In the genomic region with DNA sequence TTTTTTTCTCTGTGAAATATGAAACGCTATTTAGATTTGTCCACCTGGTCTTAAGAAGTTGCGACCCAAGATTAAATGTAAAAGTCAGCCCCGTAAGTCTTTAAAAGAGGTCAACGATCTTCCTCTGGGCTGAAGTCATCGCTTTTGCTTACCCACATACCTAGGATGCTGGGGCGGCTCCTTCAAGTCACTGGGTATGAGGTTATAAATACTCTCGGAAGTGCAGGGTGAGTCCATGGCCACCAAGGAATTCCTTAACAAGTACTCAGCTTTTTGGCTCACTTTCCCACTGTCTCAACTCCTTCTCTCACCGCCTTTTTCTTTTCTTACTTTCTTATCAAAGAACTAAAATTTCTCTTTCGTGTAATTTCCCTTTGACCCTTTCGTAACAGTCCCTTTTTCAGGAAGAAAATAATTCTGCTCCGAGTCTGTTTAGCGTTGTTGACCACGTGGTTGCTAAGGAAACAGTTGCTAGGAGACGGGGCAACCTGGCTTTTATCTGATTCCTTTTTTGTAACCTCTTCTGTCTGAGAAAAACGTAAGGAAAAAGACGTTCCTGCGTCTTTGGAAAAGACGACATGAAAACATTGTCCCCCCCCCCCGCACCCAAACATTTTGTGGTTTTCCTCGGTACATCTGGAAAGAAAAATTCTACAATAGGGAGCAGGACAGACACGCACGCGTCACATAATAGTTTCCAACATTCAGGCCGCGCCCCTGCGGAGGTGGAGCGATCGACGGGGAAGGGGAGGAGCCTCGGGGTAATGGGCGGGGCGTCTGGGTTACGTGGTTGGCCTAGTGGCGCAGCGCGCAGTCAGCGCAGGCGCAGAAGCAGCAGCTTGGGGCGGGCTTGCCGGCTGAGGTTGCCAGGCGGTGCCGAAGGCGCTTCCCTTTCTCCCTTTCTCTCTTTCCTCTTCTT, we compare ENCODE assay signal across 8 mouse cellular contexts. TPM values are rescaled to one million over a fixed set of nuclear protein-coding genes. Genes with fewer than 3 reads are reported as not detected.
A peak's percentile ranks its signal among the peaks of the same experiment; 100 is the strongest.
DNase-seq lines count a peak whose midpoint lies in the region; ATAC-seq and TF ChIP-seq lines count a peak whose summit lies in the region.

A gene (minus strand): TSS at position 454 of the 919 bp plus-strand sequence.
A gene (plus strand): TSS at position 813 of the 919 bp plus-strand sequence.

- no peaks in the 10 kb centered on the region for H3K27me3 ChIP-seq in G1E (ENCODE audit: insufficient read depth, low read length)
- no peaks in the 10 kb centered on the region for H3K27me3 ChIP-seq in forebrain, embryonic 16.5 days (replicated peaks; ENCODE audit: control insufficient read depth, insufficient read depth, low read length)
- no peaks in the 10 kb centered on the region for H3K27me3 ChIP-seq in lung, embryonic 14.5 days (ENCODE audit: insufficient read depth, low read length)
- H3K27me3 ChIP-seq in thymus, adult 2 months (ENCODE audit: control insufficient read depth, insufficient read depth, low read length): no peaks in the 10 kb centered on the region

- no peaks in the 10 kb centered on the region for H3K36me3 ChIP-seq in G1E (replicated peaks)
- no peaks in the 10 kb centered on the region for H3K36me3 ChIP-seq in forebrain, embryonic 16.5 days (ENCODE audit: control insufficient read depth, insufficient read depth)
- no peaks in the 10 kb centered on the region for H3K36me3 ChIP-seq in lung, embryonic 14.5 days (ENCODE audit: insufficient read depth)
- H3K36me3 ChIP-seq in thymus, adult 2 months (ENCODE audit: control insufficient read depth, insufficient read depth, low read length): no peaks in the 10 kb centered on the region

- peak; percentile 96 for TF ChIP-seq POLR2A in olfactory bulb, adult 2 months (IDR thresholded peaks at IDR 0.05; ENCODE audit: insufficient read depth, low read depth, low read length)
- TF ChIP-seq POLR2A in thymus, adult 2 months (IDR thresholded peaks at IDR 0.05; ENCODE audit: control insufficient read depth, extremely low read depth, insufficient read depth, low read length, poor library complexity): peak; percentile 76; the same call in 1 of the 2 replicates

- no peak for TF ChIP-seq CTCF in G1E (IDR thresholded peaks at IDR 0.05; ENCODE audit: low read depth, low read length)
- TF ChIP-seq CTCF in layer of hippocampus, adult 2 months (conservative IDR thresholded peaks at IDR 0.05): no peak; the same call in 1 of the 2 replicates
- peak; percentile 6; the same call in 1 of the 2 replicates for TF ChIP-seq CTCF in lung, embryonic 14.5 days (IDR thresholded peaks at IDR 0.05; ENCODE audit: low read depth)
- TF ChIP-seq CTCF in olfactory bulb, adult 2 months (IDR thresholded peaks at IDR 0.05; ENCODE audit: insufficient read depth, low read depth, low read length): no peak
- peak; percentile 48; the same call in 1 of the 2 replicates for TF ChIP-seq CTCF in thymus, adult 2 months (IDR thresholded peaks at IDR 0.05; ENCODE audit: borderline replicate concordance, control insufficient read depth, extremely low read depth, insufficient read depth, low read length, poor library complexity)

- intact Hi-C loops in heart, postnatal 36 days (cut with DNase I): loop anchor here (5.0 kb wide), 1 partner anchor 238 kb away; a partner anchor contains a TSS

- 4% methylated on average over 43 of the region's 43 CpGs for WGBS in forebrain, embryonic 16.5 days
- 3% methylated on average over 43 of the region's 43 CpGs for WGBS in lung, embryonic 14.5 days
- 2% methylated on average over 43 of the region's 43 CpGs for WGBS in olfactory bulb, adult 2 months
- WGBS in thymus, adult 2 months: 2% methylated on average over 43 of the region's 43 CpGs

- H3K4me1 ChIP-seq in G1E (ENCODE audit: insufficient read depth, low read depth, low read length): peaks cover 19% of the 10 kb centered on the region
- H3K4me1 ChIP-seq in forebrain, embryonic 16.5 days (replicated peaks; ENCODE audit: control insufficient read depth, insufficient read depth, low read length): peaks cover 10% of the 10 kb centered on the region
- H3K4me1 ChIP-seq in lung, embryonic 14.5 days (ENCODE audit: insufficient read depth): 0 out of 2 replicates have a peak, but pooled peaks cover 3% of the 10 kb centered on the region
- H3K4me1 ChIP-seq in olfactory bulb, adult 2 months (ENCODE audit: control insufficient read depth, insufficient read depth, low read length): peaks cover 3% of the 10 kb centered on the region; the same call in 1 of the 2 replicates
- H3K4me1 ChIP-seq in thymus, adult 2 months (replicated peaks; ENCODE audit: control insufficient read depth, insufficient read depth, low read length): peaks cover 5% of the 10 kb centered on the region

- DNase-seq in G1E (ENCODE audit: low spot score): peak; percentile 84
- peak; percentile 98 for DNase-seq in cerebellum, adult 18-20 months
- DNase-seq in heart, postnatal 36 days: peak; percentile 99
- peak; percentile 97 to 98 for DNase-seq in layer of hippocampus, adult 2 months (ENCODE audit: low spot score in 2 of 2)
- peak; percentile 98 for DNase-seq in lung, embryonic 14.5 days
- DNase-seq in thymus, adult 2 months: peak; percentile 99

- H3K27ac ChIP-seq in forebrain, embryonic 16.5 days (ENCODE audit: low read length): peak within 1 kb of the TSS; percentile 88
- peak within 1 kb of the TSS; percentile 94 for H3K27ac ChIP-seq in layer of hippocampus, adult 2 months
- H3K27ac ChIP-seq in lung, embryonic 14.5 days (ENCODE audit: low read depth): peak within 1 kb of the TSS; percentile 75; the same call in 1 of the 2 replicates
- H3K27ac ChIP-seq in olfactory bulb, adult 2 months (ENCODE audit: insufficient read depth, low read depth, low read length): peak within 1 kb of the TSS; percentile 73
- H3K27ac ChIP-seq in thymus, adult 2 months (ENCODE audit: control insufficient read depth, insufficient read depth, low read length): no peak within 1 kb of the TSS

- no peaks in the 10 kb centered on the region for H3K9me3 ChIP-seq in G1E (replicated peaks)
- no peaks in the 10 kb centered on the region for H3K9me3 ChIP-seq in forebrain, embryonic 16.5 days (ENCODE audit: control insufficient read depth, low read length)
- no peaks in the 10 kb centered on the region for H3K9me3 ChIP-seq in lung, embryonic 14.5 days (ENCODE audit: low read depth, low read length)

- peak; percentile 97 for ATAC-seq in G1E (ENCODE audit: extremely low read depth, insufficient number of reproducible peaks, low FRiP score, poor library complexity, severe bottlenecking)
- peak; percentile 98 for ATAC-seq in forebrain, embryonic 16.5 days
- peak; percentile 98 for ATAC-seq in lung, embryonic 14.5 days (ENCODE audit: insufficient read depth)

- peak within 1 kb of the TSS; percentile 70 for H3K4me2 ChIP-seq in forebrain, embryonic 16.5 days (ENCODE audit: low read length)
- H3K4me2 ChIP-seq in lung, embryonic 14.5 days: peak within 1 kb of the TSS; percentile 67

- peak within 1 kb of the TSS; percentile 77 for H3K4me3 ChIP-seq in G1E (ENCODE audit: low read depth, low read length)
- peak within 1 kb of the TSS; percentile 68 for H3K4me3 ChIP-seq in forebrain, embryonic 16.5 days (replicated peaks; ENCODE audit: low read length)
- peak within 1 kb of the TSS; percentile 59 for H3K4me3 ChIP-seq in layer of hippocampus, adult 2 months
- H3K4me3 ChIP-seq in lung, embryonic 14.5 days (ENCODE audit: low read depth, low read length): peak within 1 kb of the TSS; percentile 57
- peak within 1 kb of the TSS; percentile 86 for H3K4me3 ChIP-seq in olfactory bulb, adult 2 months (ENCODE audit: insufficient read depth, low read depth, low read length)
- H3K4me3 ChIP-seq in thymus, adult 2 months (ENCODE audit: control insufficient read depth, insufficient read depth, low read length): peak within 1 kb of the TSS; percentile 91

- H3K9ac ChIP-seq in forebrain, embryonic 16.5 days (replicated peaks; ENCODE audit: low read depth, low read length): peak within 1 kb of the TSS; percentile 68
- peak within 1 kb of the TSS; percentile 56 for H3K9ac ChIP-seq in lung, embryonic 14.5 days

RNA-seq across cellular contexts. Expression of the first gene that starts in this region (rescaled TPM):
- total RNA-seq in G1E (2014; fragmentation: Nextera tagmentation) (not detected in 2 replicates), G1E (2017) (0.22 and 0.52 TPM in 2 replicates)
- not detected in 2 replicates for polyA plus RNA-seq in G1E (2012)
- 2.7 and 3.4 TPM in 2 replicates for polyA plus RNA-seq in forebrain, embryonic 16.5 days (2015; fragmentation: Nextera tagmentation; extraction: Ambion mirVana)
- 1 to 10 TPM; 1.9 to 2.2 TPM for total RNA-seq in heart, postnatal 36 days (2021)
- total RNA-seq in layer of hippocampus, adult 2 months (2021): 1 to 10 TPM; 2.5 TPM
- polyA plus RNA-seq in lung, embryonic 14.5 days (2014; fragmentation: Nextera tagmentation; extraction: Ambion mirVana): 0.45 and 1.0 TPM in 2 replicates
- not detected in 2 replicates for polyA plus RNA-seq in olfactory bulb, adult 2 months (2012; ENCODE audit: insufficient read depth, insufficient read length, low replicate concordance, missing spikeins)
- polyA plus RNA-seq in thymus, adult 2 months (2012; rRNA removed): not detected in 2 replicates

RNA-seq across cellular contexts. Expression of the second gene that starts in this region (rescaled TPM):
- total RNA-seq in G1E (2014; fragmentation: Nextera tagmentation) (5.2 and 9.9 TPM in 2 replicates), G1E (2017) (6.2 and 7.0 TPM in 2 replicates)
- 0.57 and 1.2 TPM in 2 replicates for polyA plus RNA-seq in G1E (2012)
- polyA plus RNA-seq in forebrain, embryonic 16.5 days (2015; fragmentation: Nextera tagmentation; extraction: Ambion mirVana): 25.4 and 28.8 TPM in 2 replicates
- total RNA-seq in heart, postnatal 36 days (2021): 1 to 10 TPM; 6.3 to 7.2 TPM
- 10 to 100 TPM; 17.5 to 20.0 TPM for total RNA-seq in layer of hippocampus, adult 2 months (2021)
- 7.3 and 8.5 TPM in 2 replicates for polyA plus RNA-seq in lung, embryonic 14.5 days (2014; fragmentation: Nextera tagmentation; extraction: Ambion mirVana)
- polyA plus RNA-seq in olfactory bulb, adult 2 months (2012; ENCODE audit: insufficient read depth, insufficient read length, low replicate concordance, missing spikeins): not detected in 2 replicates
- polyA plus RNA-seq in thymus, adult 2 months (2012; rRNA removed): 1.7 and 3.0 TPM in 2 replicates

Comparison
In these comparisons a context has a peak if more than half of its experiments do, and no peak if none do; other contexts are left out.
1. CTCF ChIP-seq: peak in lung, embryonic 14.5 days (single experiment) and thymus, adult 2 months (single experiment); none in G1E (single experiment), layer of hippocampus, adult 2 months (single experiment) and olfactory bulb, adult 2 months (single experiment).
2. Peak in every context shown above with its lines, with median percentiles within 50 percentile points of each other: ATAC-seq, DNase-seq and H3K4me3 ChIP-seq.